Mouse (Mus musculus): ENCODE data around the gene Pigc.

- TF ChIP-seq CTCF (IDR thresholded peaks at IDR 0.05; ENCODE audit: low read depth), result no peak
- TF ChIP-seq EP300 (optimal IDR thresholded peaks at IDR 0.05), result no peak
Observed at GRCm38 (mm10) chr1:161990684-161991578, 21.9 kb downstream of the Pigc start.
